Mouse (Mus musculus) heart, embryonic 15.5 days (tissue): ENCODE measurements at regions not wholly inside any gene's neighbourhood (a gene's known extent, or its start where the extent isn't known, plus 50 kb on each side); places are given as distances from the start of the nearest gene placed in this dataset.

ENCODE experiments used
- ATAC-seq: fragments of 200-750 bp; cut with Nextera tagmentation; replicated peaks from 2 replicates; pipeline ENCODE4 v1.8.0; 2017; ENCODE audit warnings: low read depth, moderate TSS enrichment; ENCODE audit not compliant: insufficient number of reproducible peaks, insufficient read depth, low FRiP score
- H3K27ac ChIP-seq: fragments of 300-500 bp; sonication (generic); 2 replicates; pipeline ENCODE4 v1.5.1; 2015; ENCODE audit warnings: mild to moderate bottlenecking, inconsistent platforms
- H3K27me3 ChIP-seq: fragments of 300-500 bp; sonication (generic); 2 replicates; pipeline ENCODE4 v1.6.1; 2015; ENCODE audit warnings: inconsistent platforms
- H3K36me3 ChIP-seq: fragments of 300-500 bp; sonication (generic); 2 replicates; pipeline ENCODE4 v1.6.1; 2015; ENCODE audit warnings: mild to moderate bottlenecking, inconsistent platforms
- H3K4me1 ChIP-seq: fragments of 300-500 bp; sonication (generic); replicated peaks from 2 replicates; pipeline ENCODE4 v1.6.1; 2015; ENCODE audit warnings: inconsistent platforms
- H3K4me2 ChIP-seq: fragments of 300-500 bp; sonication (generic); 2 replicates; pipeline ENCODE4 v1.6.1; 2015; ENCODE audit warnings: inconsistent platforms, mild to moderate bottlenecking, moderate library complexity
- H3K4me3 ChIP-seq: fragments of 300-500 bp; sonication (generic); 2 replicates; pipeline ENCODE4 v1.5.1; 2015; ENCODE audit warnings: mild to moderate bottlenecking, inconsistent platforms
- H3K9ac ChIP-seq: fragments of 300-500 bp; sonication (generic); 2 replicates; pipeline ENCODE4 v1.6.1; 2015; ENCODE audit warnings: mild to moderate bottlenecking, inconsistent platforms
- H3K9me3 ChIP-seq: fragments of 300-500 bp; sonication (generic); replicated peaks from 2 replicates; pipeline ENCODE4 v1.6.1; 2016; ENCODE audit warnings: inconsistent platforms
- WGBS: fragments of 180-500 bp; shearing (Covaris S2); methylation state at CpG from one replicate; pipeline ENCODE4 v1.1.7; 2015; ENCODE audit warnings: mixed read lengths; 5-methylcytosine and 5-hydroxymethylcytosine counted together

- Histone ChIP-seq H3K36me3 (no peaks in the 10 kb centered on the region), H3K4me3 (no peak overlapping the region), H3K27me3 (peaks cover 7% of the 10 kb centered on the region; the same call in 1 of the 2 replicates), H3K4me1 (peaks cover 20% of the 10 kb centered on the region), H3K27ac (no peak overlapping the region), H3K9me3 (no peaks in the 10 kb centered on the region), H3K9ac (no peak overlapping the region), H3K4me2 (no peak overlapping the region)
- no peak for ATAC-seq
These were observed 272.2 kb downstream of the Slc30a10 start for GRCm38 (mm10) chr1:185726811-185727210.

- Histone ChIP-seq H3K4me2 (no peak overlapping the region), H3K27me3 (peaks cover 7% of the 10 kb centered on the region; the same call in 1 of the 2 replicates), H3K4me1 (peaks cover 20% of the 10 kb centered on the region), H3K9me3 (no peaks in the 10 kb centered on the region), H3K4me3 (no peak overlapping the region), H3K36me3 (no peaks in the 10 kb centered on the region), H3K27ac (peak overlapping the region; percentile 65), H3K9ac (no peak overlapping the region)
- peak; percentile 80 for ATAC-seq
- 28% methylated on average over 4 of the region's 4 CpGs for WGBS
These were observed 273.1 kb downstream of the Slc30a10 start for GRCm38 (mm10) chr1:185727749-185728148.

- Histone ChIP-seq H3K27me3 (peaks cover 7% of the 10 kb centered on the region; the same call in 1 of the 2 replicates), H3K9me3 (no peaks in the 10 kb centered on the region), H3K4me1 (peaks cover 20% of the 10 kb centered on the region), H3K36me3 (no peaks in the 10 kb centered on the region), H3K4me3 (no peak overlapping the region), H3K4me2 (no peak overlapping the region), H3K27ac (peak overlapping the region; percentile 65), H3K9ac (no peak overlapping the region)
- no peak for ATAC-seq
- 48% methylated on average over 3 of the region's 3 CpGs for WGBS
These were observed 273.8 kb downstream of the Slc30a10 start for GRCm38 (mm10) chr1:185728406-185728805.

GRCm38 (mm10) chr1:185731062-185731461 is 276.4 kb downstream of the Slc30a10 start:
- H3K36me3 ChIP-seq, result no peaks in the 10 kb centered on the region
- peaks cover 20% of the 10 kb centered on the region for H3K4me1 ChIP-seq
- H3K9me3 ChIP-seq, result no peaks in the 10 kb centered on the region
- no peak overlapping the region for H3K27ac ChIP-seq
- WGBS, result 29% methylated on average over 9 of the region's 9 CpGs
- H3K4me3 ChIP-seq, result no peak overlapping the region
- no peak for ATAC-seq
- no peak overlapping the region for H3K9ac ChIP-seq
- no peak overlapping the region for H3K4me2 ChIP-seq
- H3K27me3 ChIP-seq, result peaks cover 7% of the 10 kb centered on the region; the same call in 1 of the 2 replicates

GRCm38 (mm10) chr1:185736773-185737172 is 282.1 kb downstream of the Slc30a10 start:
- no peak overlapping the region for H3K27ac ChIP-seq
- H3K27me3 ChIP-seq, result no peaks in the 10 kb centered on the region
- H3K4me3 ChIP-seq, result no peak overlapping the region
- no peaks in the 10 kb centered on the region; the same call in 1 of the 2 replicates for H3K4me1 ChIP-seq
- 76% methylated on average over 2 of the region's 2 CpGs for WGBS
- no peaks in the 10 kb centered on the region for H3K9me3 ChIP-seq
- no peak overlapping the region for H3K4me2 ChIP-seq
- no peak overlapping the region for H3K9ac ChIP-seq
- no peaks in the 10 kb centered on the region for H3K36me3 ChIP-seq
- ATAC-seq, result no peak

GRCm38 (mm10) chr1:185741034-185741890 is 286.6 kb downstream of the Slc30a10 start:
- no peak for ATAC-seq
- H3K9me3 ChIP-seq, result no peaks in the 10 kb centered on the region
- H3K27me3 ChIP-seq, result no peaks in the 10 kb centered on the region
- 0 out of 2 replicates have a peak overlapping the region, but pooled peaks have one; percentile 4 for H3K27ac ChIP-seq
- H3K4me3 ChIP-seq, result no peak overlapping the region
- no peaks in the 10 kb centered on the region; the same call in 1 of the 2 replicates for H3K4me1 ChIP-seq
- no peak overlapping the region for H3K4me2 ChIP-seq
- H3K36me3 ChIP-seq, result no peaks in the 10 kb centered on the region
- 51% methylated on average over 11 of the region's 11 CpGs for WGBS
- no peak overlapping the region for H3K9ac ChIP-seq

- no peak overlapping the region for H3K4me2 ChIP-seq
- H3K36me3 ChIP-seq, result no peaks in the 10 kb centered on the region
- H3K27me3 ChIP-seq, result no peaks in the 10 kb centered on the region
- H3K4me1 ChIP-seq, result no peaks in the 10 kb centered on the region
- no peak for ATAC-seq
- WGBS, result 16% methylated on average over 2 of the region's 2 CpGs
- no peaks in the 10 kb centered on the region for H3K9me3 ChIP-seq
- H3K27ac ChIP-seq, result no peak overlapping the region
- no peak overlapping the region for H3K4me3 ChIP-seq
- H3K9ac ChIP-seq, result no peak overlapping the region
These were observed 294.6 kb downstream of the Slc30a10 start for GRCm38 (mm10) chr1:185749251-185749650.

- WGBS, result 75% methylated on average over 13 of the region's 13 CpGs
These were observed 300.0 kb downstream of the Slc30a10 start for GRCm38 (mm10) chr1:185754486-185755290.

GRCm38 (mm10) chr1:185757376-185757775 is 302.7 kb downstream of the Slc30a10 start:
- no peak overlapping the region for H3K4me3 ChIP-seq
- H3K4me2 ChIP-seq, result no peak overlapping the region
- no peaks in the 10 kb centered on the region for H3K27me3 ChIP-seq
- no peak overlapping the region for H3K27ac ChIP-seq
- H3K4me1 ChIP-seq, result no peaks in the 10 kb centered on the region
- H3K9ac ChIP-seq, result no peak overlapping the region
- H3K36me3 ChIP-seq, result no peaks in the 10 kb centered on the region
- no peaks in the 10 kb centered on the region for H3K9me3 ChIP-seq
- no peak for ATAC-seq
- WGBS, result 63% methylated on average over 2 of the region's 2 CpGs

More at GRCm38 (mm10) chr1:185754486-185755290, 300.0 kb downstream of the Slc30a10 start:
- no peak overlapping the region for H3K27ac ChIP-seq
- ATAC-seq, result no peak
- no peaks in the 10 kb centered on the region for H3K36me3 ChIP-seq
- H3K4me1 ChIP-seq, result no peaks in the 10 kb centered on the region
- H3K9me3 ChIP-seq, result no peaks in the 10 kb centered on the region
- H3K4me3 ChIP-seq, result no peak overlapping the region
- H3K4me2 ChIP-seq, result no peak overlapping the region
- H3K9ac ChIP-seq, result no peak overlapping the region
- H3K27me3 ChIP-seq, result no peaks in the 10 kb centered on the region

GRCm38 (mm10) chr1:185774202-185774601 is 319.6 kb downstream of the Slc30a10 start:
- Histone ChIP-seq H3K9me3 (no peaks in the 10 kb centered on the region), H3K27me3 (no peaks in the 10 kb centered on the region), H3K36me3 (no peaks in the 10 kb centered on the region), H3K27ac (no peak overlapping the region), H3K9ac (no peak overlapping the region), H3K4me2 (no peak overlapping the region), H3K4me1 (no peaks in the 10 kb centered on the region), H3K4me3 (no peak overlapping the region)
- WGBS, result 45% methylated on average over 3 of the region's 3 CpGs
- no peak for ATAC-seq

GRCm38 (mm10) chr1:185779604-185780003 is 325.0 kb downstream of the Slc30a10 start:
- Histone ChIP-seq H3K9ac (no peak overlapping the region), H3K36me3 (no peaks in the 10 kb centered on the region), H3K9me3 (no peaks in the 10 kb centered on the region), H3K4me1 (no peaks in the 10 kb centered on the region), H3K4me3 (no peak overlapping the region), H3K27me3 (no peaks in the 10 kb centered on the region), H3K4me2 (no peak overlapping the region), H3K27ac (no peak overlapping the region)
- 76% methylated on average over 4 of the region's 4 CpGs for WGBS
- no peak for ATAC-seq
